Mouse (Mus musculus) heart, adult 2 months (tissue): ENCODE measurements around the gene Ttc23l.

Experiments used
- CTCF ChIP-seq: fragments of 200-600 bp; IDR thresholded peaks from 2 replicates; pipeline ENCODE4 v1.8.1; 2022; ENCODE audit warnings: antibody characterized with exemption, mild to moderate bottlenecking, moderate library complexity
- EP300 ChIP-seq: fragments of 200-500 bp; IDR thresholded peaks from 2 replicates; pipeline ENCODE4 v1.6.1; 2011; ENCODE audit warnings: low read depth, low read length, control low read depth; ENCODE audit not compliant: insufficient read depth
- POLR2A ChIP-seq: fragments of 200-500 bp; IDR thresholded peaks from 2 replicates; pipeline ENCODE4 v1.6.1; 2011; ENCODE audit warnings: mild to moderate bottlenecking, low read depth, low read length, control low read depth; ENCODE audit not compliant: insufficient read depth

DNA sequence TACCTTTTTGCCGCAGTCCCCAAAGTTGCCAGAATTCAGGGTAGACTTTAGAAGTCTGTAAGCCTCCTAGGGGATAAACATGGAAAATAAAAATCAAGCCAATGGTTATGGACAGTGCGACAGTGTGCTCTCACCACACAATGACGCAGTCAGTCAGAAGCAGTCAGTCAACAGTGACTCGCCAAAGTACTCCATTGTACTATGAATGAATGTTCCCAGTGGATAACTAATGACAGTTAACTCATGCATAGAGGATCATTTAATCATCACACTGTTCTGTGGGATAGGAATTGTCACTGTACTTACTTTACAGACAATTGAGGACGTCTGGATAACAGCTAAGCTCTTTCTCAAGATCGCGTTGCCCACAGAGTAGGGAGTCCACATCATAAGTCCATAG is 43.3 kb downstream of the Ttc23l start:
- no peak for TF ChIP-seq POLR2A
- no peak for TF ChIP-seq CTCF
- TF ChIP-seq EP300: no peak
